Mouse (Mus musculus): ENCODE results near the gene Mlf2. TPM values are rescaled to one million over a fixed set of nuclear protein-coding genes. Genes with fewer than 3 reads are reported as not detected.

The Mlf2 gene
- total and polyA plus RNA-seq, 3 experiments: 116 to 203 (median 124) TPM

DNA sequence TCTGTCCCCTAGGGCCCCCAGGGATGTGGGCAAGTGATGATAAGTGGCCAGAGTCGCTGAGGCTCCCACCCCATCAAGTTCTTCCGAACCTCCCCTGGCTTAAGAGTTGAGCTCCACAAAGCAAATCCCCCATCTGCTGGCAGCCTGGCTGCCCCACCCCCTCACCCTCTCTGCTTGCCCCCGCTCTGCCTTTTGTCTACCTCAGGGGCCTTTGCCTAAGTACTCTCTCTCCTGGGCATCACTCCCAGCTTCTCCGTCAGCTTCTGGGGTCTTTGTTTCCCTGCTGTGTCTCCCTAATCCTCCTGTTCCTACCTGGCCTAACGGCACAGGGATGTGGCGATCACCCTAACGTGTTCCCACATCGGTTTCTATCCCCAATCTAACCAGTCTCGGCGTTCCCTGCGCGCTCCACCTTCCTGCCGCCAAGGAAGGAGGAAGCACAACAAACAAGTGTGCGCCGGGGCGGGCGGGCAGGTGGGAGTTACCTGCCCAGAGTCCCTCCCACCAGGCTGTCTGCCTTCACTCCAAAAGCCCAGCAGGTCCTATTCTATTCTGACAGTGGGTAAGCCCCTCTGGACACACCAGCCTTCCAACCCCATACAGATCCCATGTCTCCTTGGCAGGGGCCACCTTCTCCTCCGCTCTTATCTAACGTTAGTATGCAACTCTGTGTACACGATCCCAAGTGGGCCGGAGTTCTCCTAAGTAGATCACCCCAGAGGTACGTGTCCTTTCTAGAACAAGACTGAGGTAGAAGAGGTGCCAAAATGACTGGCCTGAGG is 15.8 kb upstream of the Mlf2 start:
- Histone ChIP-seq H3K4me3 (replicated peaks in 1 of 3; ENCODE audit: low read depth in 2 of 3, low read length in 2 of 3, poor library complexity in 1 of 3) (no peak overlapping the region), H3K9ac (ENCODE audit: insufficient read depth, low read depth) (no peak overlapping the region), H3K4me1 (ENCODE audit: control insufficient read depth in 1 of 2, insufficient read depth in 2 of 2) (peaks cover 7 to 56% of the 10 kb centered on the region in 2 experiments), H3K27me3 (replicated peaks) (peaks cover 10% of the 10 kb centered on the region), H3K36me3 (replicated peaks in 1 of 2; ENCODE audit: control insufficient read depth in 1 of 2, insufficient read depth in 1 of 2, low read length in 1 of 2) (peaks cover 0 to 11% of the 10 kb centered on the region in 2 experiments), H3K27ac (ENCODE audit: insufficient read depth, low read depth) (no peak overlapping the region), H3K4me2 (ENCODE audit: insufficient read depth, low read depth, poor library complexity, severe bottlenecking) (no peak overlapping the region), H3K9me3 (replicated peaks; ENCODE audit: low read length) (no peaks in the 10 kb centered on the region), H3K79me2 (replicated peaks; ENCODE audit: control insufficient read depth, extremely low read depth, insufficient read depth, poor library complexity, severe bottlenecking) (no peaks in the 10 kb centered on the region)
- dilution Hi-C loops (cut with MboI; ENCODE audit: extremely low pct_ligation_motif_present, extremely low pct_unique_long_range_greater_than_20kb, low sequenced_read_pairs) (no loop called here), in situ Hi-C loops (cut with MboI; ENCODE audit: low pct_ligation_motif_present, low pct_unique_long_range_greater_than_20kb, low sequenced_read_pairs) (no loop called here)
- no peak for DNase-seq (ENCODE audit: extremely low read depth)
- TF ChIP-seq MEF2A (IDR thresholded peaks at IDR 0.05; ENCODE audit: borderline replicate concordance, low read depth, low read length) (no peak), HCFC1 (IDR thresholded peaks at IDR 0.05; ENCODE audit: low read depth, low read length) (no peak), CHD1 (IDR thresholded peaks at IDR 0.05; ENCODE audit: low read depth, low read length) (no peak), UBTF (IDR thresholded peaks at IDR 0.05; ENCODE audit: low read depth, low read length) (no peak), MAZ (IDR thresholded peaks at IDR 0.05; ENCODE audit: low read depth, low read length) (no peak), JUN (IDR thresholded peaks at IDR 0.05; ENCODE audit: insufficient read depth, low read depth, low read length) (no peak), MYC (IDR thresholded peaks at IDR 0.05; ENCODE audit: low read depth, low read length) (no peak), PAX5 (IDR thresholded peaks at IDR 0.05; ENCODE audit: low read length) (no peak), USF1 (IDR thresholded peaks at IDR 0.05; ENCODE audit: low read depth, low read length) (no peak), CHD2 (IDR thresholded peaks at IDR 0.05; ENCODE audit: low read length) (no peak), E2F4 (IDR thresholded peaks at IDR 0.05; ENCODE audit: insufficient replicate concordance, low read depth, low read length) (no peak), CTCF (conservative IDR thresholded peaks at IDR 0.05 in 1 of 2, IDR thresholded peaks at IDR 0.05 in 1 of 2; ENCODE audit: low read depth in 2 of 2, low read length in 2 of 2) (no peak), GABPA (IDR thresholded peaks at IDR 0.05; ENCODE audit: insufficient replicate concordance, low read depth, low read length) (no peak), ELF1 (IDR thresholded peaks at IDR 0.05; ENCODE audit: low read depth, low read length) (no peak), JUND (conservative IDR thresholded peaks at IDR 0.05; ENCODE audit: low read depth, low read length) (no peak), MAX (IDR thresholded peaks at IDR 0.05; ENCODE audit: low read length) (no peak)

DNA sequence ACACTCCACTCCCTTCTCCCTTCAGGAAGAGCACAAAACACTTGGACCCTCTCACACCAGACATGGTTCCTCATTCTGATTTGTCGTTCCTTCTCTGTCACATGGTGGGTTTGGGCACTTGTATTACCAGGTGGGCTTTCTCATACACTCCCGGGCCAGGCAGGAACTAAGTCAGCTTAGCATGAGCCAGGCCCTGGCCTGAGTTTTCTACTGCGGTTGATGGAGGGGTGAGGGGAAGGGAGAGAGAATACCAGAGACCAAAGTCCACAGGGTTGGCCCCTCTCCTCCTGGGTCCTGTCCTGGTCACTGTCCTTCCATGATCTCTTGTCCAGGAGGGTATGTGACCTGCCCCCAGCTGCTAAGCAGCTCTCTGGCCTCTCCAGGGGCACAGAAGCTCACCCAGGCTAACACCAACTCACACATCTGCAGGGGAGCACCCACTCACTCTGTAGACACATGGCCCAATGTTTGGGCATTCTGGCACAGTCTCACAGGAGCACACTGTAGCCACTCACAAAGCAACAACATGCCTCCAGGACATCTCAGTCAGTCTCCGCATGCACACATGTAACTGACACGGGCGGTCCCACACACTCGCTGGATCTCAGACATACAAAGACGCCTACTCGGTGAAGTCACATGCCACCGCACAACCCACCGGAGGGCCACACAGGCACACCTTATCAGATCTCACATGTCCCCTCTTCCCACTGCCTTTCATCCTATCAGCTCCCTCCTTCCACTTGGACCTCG is 15.1 kb upstream of the Mlf2 start:
- Histone ChIP-seq H3K36me3 (replicated peaks in 1 of 2; ENCODE audit: control insufficient read depth in 1 of 2, insufficient read depth in 1 of 2, low read length in 1 of 2) (peaks cover 0 to 11% of the 10 kb centered on the region in 2 experiments), H3K9ac (ENCODE audit: insufficient read depth, low read depth) (no peak overlapping the region), H3K4me2 (ENCODE audit: insufficient read depth, low read depth, poor library complexity, severe bottlenecking) (peak overlapping the region; percentile 48), H3K79me2 (replicated peaks; ENCODE audit: control insufficient read depth, extremely low read depth, insufficient read depth, poor library complexity, severe bottlenecking) (no peaks in the 10 kb centered on the region), H3K4me3 (replicated peaks in 1 of 3; ENCODE audit: low read depth in 2 of 3, low read length in 2 of 3, poor library complexity in 1 of 3) (peak overlapping the region in 2 of 3 experiments; percentile 17 to 66), H3K9me3 (replicated peaks; ENCODE audit: low read length) (no peaks in the 10 kb centered on the region), H3K27me3 (replicated peaks) (peaks cover 10% of the 10 kb centered on the region), H3K4me1 (ENCODE audit: control insufficient read depth in 1 of 2, insufficient read depth in 2 of 2) (peaks cover 7 to 56% of the 10 kb centered on the region in 2 experiments), H3K27ac (ENCODE audit: insufficient read depth, low read depth) (no peak overlapping the region)
- no peak for DNase-seq (ENCODE audit: extremely low read depth)
- in situ Hi-C loops (cut with MboI; ENCODE audit: low pct_ligation_motif_present, low pct_unique_long_range_greater_than_20kb, low sequenced_read_pairs) (no loop called here), dilution Hi-C loops (cut with MboI; ENCODE audit: extremely low pct_ligation_motif_present, extremely low pct_unique_long_range_greater_than_20kb, low sequenced_read_pairs) (no loop called here)
- no peak for TF ChIP-seq MAFK (IDR thresholded peaks at IDR 0.05; ENCODE audit: insufficient replicate concordance, low read length)

Data from CH12.LX (cell line).